Mouse (Mus musculus): ENCODE measurements around the gene Slit1. TPM values are rescaled to one million over a fixed set of nuclear protein-coding genes. Genes with fewer than 3 reads are reported as not detected.

The Slit1 gene
- polyA plus RNA-seq, 1 experiment from 2014 or later, result 0.87 TPM

- Histone ChIP-seq H3K36me3 (peaks cover 24% of the 10 kb centered on the region), H3K4me3 (no peak overlapping the region), H3K4me1 (peaks cover 8% of the 10 kb centered on the region; the same call in 1 of the 2 replicates), H3K27ac (no peak overlapping the region), H3K9me3 (no peaks in the 10 kb centered on the region), H3K27me3 (ENCODE audit: insufficient read depth, poor library complexity, severe bottlenecking) (no peaks in the 10 kb centered on the region)
- WGBS, result 94% methylated on average over 9 of the region's 9 CpGs
- DNase-seq (ENCODE audit: low spot score), result no peak
Observed at GRCm38 (mm10) chr19:41558891-41559486, 184.5 kb downstream of the Slit1 start.

DNA sequence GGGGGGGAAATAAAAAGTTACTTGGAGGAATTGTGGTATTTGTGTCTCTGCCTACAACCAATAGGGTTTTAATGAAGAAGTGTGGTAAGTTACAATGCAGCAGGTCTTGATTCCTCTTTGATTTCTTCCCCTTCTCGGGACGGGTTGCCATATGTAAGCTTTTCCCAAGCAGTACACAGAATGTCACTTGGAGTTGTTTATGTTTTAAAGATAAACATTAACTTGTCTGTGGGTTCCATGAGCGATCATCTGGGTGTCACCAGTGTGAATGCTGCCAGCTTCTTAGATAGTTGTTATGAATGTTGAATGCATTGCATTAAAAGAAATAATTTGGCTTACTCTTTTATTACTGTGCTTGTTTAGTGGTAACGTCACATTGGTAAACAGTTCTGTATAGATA lies 186.0 kb downstream of the Slit1 start:
- H3K4me1 ChIP-seq, result no peaks in the 10 kb centered on the region
- DNase-seq (ENCODE audit: low spot score), result no peak
- WGBS, result 85% methylated on average over 4 of the region's 4 CpGs
- peaks cover 35% of the 10 kb centered on the region for H3K36me3 ChIP-seq
- H3K27ac ChIP-seq, result no peak overlapping the region
- no peaks in the 10 kb centered on the region for H3K9me3 ChIP-seq
- no peak overlapping the region for H3K4me3 ChIP-seq
- H3K27me3 ChIP-seq (ENCODE audit: insufficient read depth, poor library complexity, severe bottlenecking), result no peaks in the 10 kb centered on the region

GRCm38 (mm10) chr19:41556981-41557380 lies 186.5 kb downstream of the Slit1 start:
- no peaks in the 10 kb centered on the region for H3K9me3 ChIP-seq
- no peaks in the 10 kb centered on the region for H3K27me3 ChIP-seq (ENCODE audit: insufficient read depth, poor library complexity, severe bottlenecking)
- WGBS, result 90% methylated on average over 4 of the region's 4 CpGs
- H3K4me3 ChIP-seq, result no peak overlapping the region
- DNase-seq (ENCODE audit: low spot score), result no peak
- H3K27ac ChIP-seq, result no peak overlapping the region
- H3K4me1 ChIP-seq, result no peaks in the 10 kb centered on the region
- H3K36me3 ChIP-seq, result peaks cover 37% of the 10 kb centered on the region

Small RNAs within 50 kb of the gene (microRNA-seq; reads per million reads assigned to microRNA genes)
- gene Mir8091, result not detected

Other genes with a start within 250 kb of the Slit1 start
- 1.8 and 1.9 TPM in 2 replicates for gene Gm340, start 161.3 kb downstream of the Slit1 start, polyA plus RNA-seq (2016; fragmentation: Nextera tagmentation; extraction: Ambion mirVana)
- gene Arhgap19, start 58.4 kb upstream of the Slit1 start, polyA plus RNA-seq (2016; fragmentation: Nextera tagmentation; extraction: Ambion mirVana), result 23.6 and 29.5 TPM in 2 replicates
- 3.2 and 6.6 TPM in 2 replicates for gene Frat1, start 86.3 kb upstream of the Slit1 start, polyA plus RNA-seq (2016; fragmentation: Nextera tagmentation; extraction: Ambion mirVana)
- gene Frat2, start 104.5 kb upstream of the Slit1 start, polyA plus RNA-seq (2016; fragmentation: Nextera tagmentation; extraction: Ambion mirVana), result 1.6 and 4.0 TPM in 2 replicates
- 25.1 and 25.8 TPM in 2 replicates for gene Rrp12, start 152.5 kb upstream of the Slit1 start, polyA plus RNA-seq (2016; fragmentation: Nextera tagmentation; extraction: Ambion mirVana)
- 1,222 and 1,272 TPM in 2 replicates for gene Pgam1, start 168.3 kb upstream of the Slit1 start, polyA plus RNA-seq (2016; fragmentation: Nextera tagmentation; extraction: Ambion mirVana)
- gene Exosc1, start 189.8 kb upstream of the Slit1 start, polyA plus RNA-seq (2016; fragmentation: Nextera tagmentation; extraction: Ambion mirVana), result 60.1 and 78.1 TPM in 2 replicates
- 73.4 and 78.9 TPM in 2 replicates for gene Zdhhc16, start 189.8 kb upstream of the Slit1 start, polyA plus RNA-seq (2016; fragmentation: Nextera tagmentation; extraction: Ambion mirVana)
- gene Mms19, start 237.5 kb upstream of the Slit1 start, polyA plus RNA-seq (2016; fragmentation: Nextera tagmentation; extraction: Ambion mirVana), result 25.4 and 27.0 TPM in 2 replicates
- gene Ubtd1, start 238.1 kb upstream of the Slit1 start, polyA plus RNA-seq (2016; fragmentation: Nextera tagmentation; extraction: Ambion mirVana), result 12.4 and 14.0 TPM in 2 replicates

All from heart, embryonic 10.5 days (tissue).